Mouse (Mus musculus): ENCODE data around the gene Golph3.

GRCm38 (mm10) chr15:12290330-12290729, 30.9 kb upstream of the Golph3 start:
- TF ChIP-seq CTCF (IDR thresholded peaks at IDR 0.05; ENCODE audit: borderline replicate concordance, extremely low read depth, insufficient read depth, insufficient read length) (no peak), POLR2A (IDR thresholded peaks at IDR 0.05; ENCODE audit: borderline replicate concordance, extremely low read depth, insufficient read depth, insufficient read length, poor library complexity, severe bottlenecking) (no peak)

Data from brain, embryonic 14.5 days (tissue).